Mouse (Mus musculus) granulocyte monocyte progenitor cell, adult 5-6 weeks (primary cell): ENCODE data around the gene Gabrb2. TPM values are rescaled to one million over a fixed set of nuclear protein-coding genes. Genes with fewer than 3 reads are reported as not detected.

ENCODE experiments used
- total RNA-seq, 2 experiments: library from RNA; stranded (forward) in 1 of 2; stranded (reverse) in 1 of 2; fragments of 200-712, 200-1000 nt in 1 of 2; fragments of >200 nt in 1 of 2; fragmentation: Nextera tagmentation in 1 of 2; gene quantifications; 2 replicates each; pipeline ENCODE4 v1.2.3; 2014 to 2017

Gabrb2 gene
- total RNA-seq, 2 experiments from 2014 or later, result not detected

Other genes with a start within 250 kb of the Gabrb2 start
- 0.30 TPM in 1 of 2 replicates, not detected in the other for gene Gabra1, start 236.8 kb upstream of the Gabrb2 start, total RNA-seq (2014; fragmentation: Nextera tagmentation)
- gene Gabra1, start 236.8 kb upstream of the Gabrb2 start, total RNA-seq (2017), result not detected in 2 replicates
- not detected in 2 replicates for gene Gabra6, start 98.7 kb upstream of the Gabrb2 start, total RNA-seq (2014; fragmentation: Nextera tagmentation)
- not detected in 2 replicates for gene Gabra6, start 98.7 kb upstream of the Gabrb2 start, total RNA-seq (2017)